Mouse (Mus musculus) lung, adult 2 months (tissue): ENCODE measurements around the gene Tmem87a.

Source experiments
- CTCF ChIP-seq: fragments of 200-500 bp; IDR thresholded peaks from 2 replicates; pipeline ENCODE4 v1.5.1; 2011; ENCODE audit warnings: mild to moderate bottlenecking, low read length, control low read depth; ENCODE audit not compliant: insufficient read depth
- POLR2A ChIP-seq: fragments of 200-500 bp; IDR thresholded peaks from 2 replicates; pipeline ENCODE4 v1.6.1; 2011; ENCODE audit warnings: low read depth, mild to moderate bottlenecking, control low read depth, low read length, borderline replicate concordance; ENCODE audit errors: extremely low read depth

GRCm38 (mm10) chr2:120389376-120389775 lies 14.5 kb downstream of the Tmem87a start:
- no peak for TF ChIP-seq POLR2A
- no peak for TF ChIP-seq CTCF
